Mouse (Mus musculus): Measurements from ENCODE around the gene Apobec2. TPM values are rescaled to one million over a fixed set of nuclear protein-coding genes. Genes with fewer than 3 reads are reported as not detected.

Apobec2 gene
- polyA plus RNA-seq, 1 experiment from 2014 or later, result 9.9 TPM

GRCm38 (mm10) chr17:48376102-48376501 is 56.6 kb downstream of the Apobec2 start:
- H3K4me2 ChIP-seq (ENCODE audit: low read depth, low read length), result no peak overlapping the region
- H3K36me3 ChIP-seq (ENCODE audit: control insufficient read depth, insufficient read depth, low read length), result no peaks in the 10 kb centered on the region
- no peak overlapping the region for H3K27ac ChIP-seq (ENCODE audit: low read length)
- no peak for ATAC-seq (ENCODE audit: low read depth)
- no peaks in the 10 kb centered on the region for H3K27me3 ChIP-seq (ENCODE audit: control insufficient read depth, insufficient read depth, low read depth, low read length)
- 89% methylated on average over 1 of the region's 1 CpGs for WGBS
- no peak overlapping the region for H3K4me3 ChIP-seq (ENCODE audit: low read length)
- H3K4me1 ChIP-seq (replicated peaks; ENCODE audit: control insufficient read depth, insufficient read depth, low read length), result no peaks in the 10 kb centered on the region
- no peak overlapping the region for H3K9ac ChIP-seq (ENCODE audit: low read length)
- no peaks in the 10 kb centered on the region for H3K9me3 ChIP-seq (ENCODE audit: control insufficient read depth, low read length)

GRCm38 (mm10) chr17:48372987-48373386 is 59.7 kb downstream of the Apobec2 start:
- H3K27ac ChIP-seq (ENCODE audit: low read length), result no peak overlapping the region
- H3K4me2 ChIP-seq (ENCODE audit: low read depth, low read length), result no peak overlapping the region
- no peak overlapping the region for H3K9ac ChIP-seq (ENCODE audit: low read length)
- no peak overlapping the region for H3K4me3 ChIP-seq (ENCODE audit: low read length)
- H3K4me1 ChIP-seq (replicated peaks; ENCODE audit: control insufficient read depth, insufficient read depth, low read length), result no peaks in the 10 kb centered on the region
- no peak for ATAC-seq (ENCODE audit: low read depth)
- 72% methylated on average over 8 of the region's 8 CpGs for WGBS
- no peaks in the 10 kb centered on the region for H3K27me3 ChIP-seq (ENCODE audit: control insufficient read depth, insufficient read depth, low read depth, low read length)
- no peaks in the 10 kb centered on the region for H3K9me3 ChIP-seq (ENCODE audit: control insufficient read depth, low read length)
- no peaks in the 10 kb centered on the region for H3K36me3 ChIP-seq (ENCODE audit: control insufficient read depth, insufficient read depth, low read length)

GRCm38 (mm10) chr17:48371621-48372020 is 61.1 kb downstream of the Apobec2 start:
- H3K36me3 ChIP-seq (ENCODE audit: control insufficient read depth, insufficient read depth, low read length), result no peaks in the 10 kb centered on the region
- H3K27ac ChIP-seq (ENCODE audit: low read length), result no peak overlapping the region
- H3K4me1 ChIP-seq (replicated peaks; ENCODE audit: control insufficient read depth, insufficient read depth, low read length), result no peaks in the 10 kb centered on the region
- H3K4me3 ChIP-seq (ENCODE audit: low read length), result no peak overlapping the region
- no peaks in the 10 kb centered on the region for H3K27me3 ChIP-seq (ENCODE audit: control insufficient read depth, insufficient read depth, low read depth, low read length)
- no peak overlapping the region for H3K9ac ChIP-seq (ENCODE audit: low read length)
- no peak for ATAC-seq (ENCODE audit: low read depth)
- H3K9me3 ChIP-seq (ENCODE audit: control insufficient read depth, low read length), result no peaks in the 10 kb centered on the region
- H3K4me2 ChIP-seq (ENCODE audit: low read depth, low read length), result no peak overlapping the region

Other genes starting within 250 kb of the Apobec2 start
- 0.20 and 0.43 TPM in 2 replicates for gene Trem1, start 200.2 kb downstream of the Apobec2 start, polyA plus RNA-seq (2015; fragmentation: Nextera tagmentation; extraction: Ambion mirVana)
- gene Trem3, start 185.2 kb downstream of the Apobec2 start, polyA plus RNA-seq (2015; fragmentation: Nextera tagmentation; extraction: Ambion mirVana), result 0.29 and 0.51 TPM in 2 replicates
- gene Treml4, start 168.6 kb downstream of the Apobec2 start, polyA plus RNA-seq (2015; fragmentation: Nextera tagmentation; extraction: Ambion mirVana), result 0.31 TPM in 2 replicates
- gene Treml2, start 133.4 kb downstream of the Apobec2 start, polyA plus RNA-seq (2015; fragmentation: Nextera tagmentation; extraction: Ambion mirVana), result 0.34 and 0.40 TPM in 2 replicates
- 0.34 and 0.70 TPM in 2 replicates for gene B430306N03Rik, start 116.8 kb downstream of the Apobec2 start, polyA plus RNA-seq (2015; fragmentation: Nextera tagmentation; extraction: Ambion mirVana)
- gene Trem2, start 86.5 kb downstream of the Apobec2 start, polyA plus RNA-seq (2015; fragmentation: Nextera tagmentation; extraction: Ambion mirVana), result 4.5 and 5.6 TPM in 2 replicates
- gene Treml1, start 73.0 kb downstream of the Apobec2 start, polyA plus RNA-seq (2015; fragmentation: Nextera tagmentation; extraction: Ambion mirVana), result 2.3 and 2.6 TPM in 2 replicates
- 18.1 and 19.7 TPM in 2 replicates for gene Nfya, start 23.0 kb downstream of the Apobec2 start, polyA plus RNA-seq (2015; fragmentation: Nextera tagmentation; extraction: Ambion mirVana)
- 67.8 and 68.4 TPM in 2 replicates for gene Oard1, start 22.9 kb downstream of the Apobec2 start, polyA plus RNA-seq (2015; fragmentation: Nextera tagmentation; extraction: Ambion mirVana)
- gene Tspo2, start 18.6 kb upstream of the Apobec2 start, polyA plus RNA-seq (2015; fragmentation: Nextera tagmentation; extraction: Ambion mirVana), result 2.6 and 3.2 TPM in 2 replicates
- gene Unc5cl, start 22.0 kb upstream of the Apobec2 start, polyA plus RNA-seq (2015; fragmentation: Nextera tagmentation; extraction: Ambion mirVana), result 2.7 and 3.6 TPM in 2 replicates